Mouse (Mus musculus) urinary bladder, postnatal 0 days (tissue): Measurements from ENCODE around the gene Helq. TPM values are rescaled to one million over a fixed set of nuclear protein-coding genes. Genes with fewer than 3 reads are reported as not detected.

Experiments used
- polyA plus RNA-seq: library from polyadenylated mRNA; unstranded; fragments of >200 nt; fragmentation: Nextera tagmentation; extraction: Ambion mirVana; gene quantifications from 2 replicates; pipeline ENCODE4 v1.2.1, GENCODE M21; 2015

The Helq gene
- polyA plus RNA-seq = 4.1 and 6.5 TPM in 2 replicates

GRCm38 (mm10) chr5:100798165-100798860 lies at the start of gene Helq, which contains the start of gene Mrps18c:
TSS of gene Helq (minus strand) at chr5:100798598.
TSS of gene Mrps18c (plus strand) at chr5:100798627.

GRCm38 (mm10) chr5:100845485-100845847 lies 47.1 kb upstream of the Helq start, which contains the start of gene Gpat3:
TSS of gene Gpat3 (plus strand) at chr5:100845713.

DNA sequence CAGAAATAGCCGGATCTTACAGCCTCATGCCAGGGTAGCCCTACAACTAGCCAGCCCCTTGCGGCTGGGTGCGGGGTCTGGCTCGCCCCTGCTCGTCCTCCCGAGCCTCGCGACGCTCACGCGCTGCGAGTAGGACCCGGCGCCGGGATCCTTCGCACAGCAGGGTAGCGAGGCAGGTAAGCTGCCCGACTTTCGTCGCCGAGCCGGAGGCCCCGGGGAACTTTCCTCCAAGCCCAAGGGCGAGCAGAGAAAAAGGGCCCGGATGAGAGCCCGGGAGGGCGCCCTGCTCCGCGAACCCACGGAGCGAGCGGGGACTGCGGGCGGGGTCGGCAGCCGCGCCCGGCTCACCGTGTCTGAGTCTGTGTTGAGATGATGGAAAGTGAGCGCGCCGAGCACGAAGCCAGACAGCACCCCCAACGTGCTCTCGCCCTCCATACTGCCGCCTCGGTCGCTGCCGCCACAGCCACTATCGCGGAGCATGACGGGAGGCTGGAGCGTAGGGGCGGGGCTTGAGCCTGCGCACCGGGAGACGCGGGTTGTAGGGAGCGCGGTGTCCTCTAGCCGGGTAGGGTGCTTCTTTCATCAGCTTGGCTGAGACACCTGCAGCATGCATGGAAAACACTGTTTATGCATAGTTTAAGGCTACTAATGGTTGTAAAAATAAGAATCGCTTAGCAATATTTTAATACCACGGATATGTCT lies 22.2 kb upstream of the Helq start, which contains the start of gene Abraxas1:
Gene Abraxas1, minus strand, starts transcription at position 483 of the 702 bp plus-strand sequence.

GRCm38 (mm10) chr5:100719235-100720088 lies 78.9 kb downstream of the Helq start, which contains the start of gene Hpse:
TSS of gene Hpse (minus strand) at chr5:100719716.

Other genes starting within 250 kb of the Helq start
- gene Plac8, start 226.4 kb downstream of the Helq start, polyA plus RNA-seq = 108 and 113 TPM in 2 replicates
- gene Coq2, start 123.5 kb downstream of the Helq start, polyA plus RNA-seq = 41.8 and 43.7 TPM in 2 replicates
- gene Hpse, start 78.9 kb downstream of the Helq start, polyA plus RNA-seq = 7.6 and 7.9 TPM in 2 replicates
- 160 and 162 TPM in 2 replicates for gene Mrps18c, start within 50 bp of the Helq start, polyA plus RNA-seq
- 14.0 and 14.8 TPM in 2 replicates for gene Abraxas1, start 22.4 kb upstream of the Helq start, polyA plus RNA-seq
- 13.7 and 15.0 TPM in 2 replicates for gene Gpat3, start 47.1 kb upstream of the Helq start, polyA plus RNA-seq